Mouse (Mus musculus) stomach, embryonic 14.5 days (tissue): Measurements from ENCODE around the gene Gprin3. TPM values are rescaled to one million over a fixed set of nuclear protein-coding genes. Genes with fewer than 3 reads are reported as not detected.

Experiments
- ATAC-seq: fragments of 200-750 bp; cut with Nextera tagmentation; 2 replicates; pipeline ENCODE4 v1.8.0; 2017; ENCODE audit warnings: low read depth, moderate TSS enrichment; ENCODE audit not compliant: insufficient number of reproducible peaks, insufficient read depth, low FRiP score
- H3K27ac ChIP-seq: fragments of 300-500 bp; sonication (generic); 2 replicates; pipeline ENCODE4 v1.5.1; 2014; ENCODE audit warnings: mild to moderate bottlenecking, low read length, moderate library complexity, mixed read lengths
- H3K27me3 ChIP-seq: fragments of 300-500 bp; sonication (generic); 2 replicates; pipeline ENCODE4 v1.6.1; 2014; ENCODE audit warnings: low read length, control low read depth, mixed read lengths; ENCODE audit not compliant: control insufficient read depth, insufficient read depth
- H3K36me3 ChIP-seq: fragments of 300-500 bp; sonication (generic); 2 replicates; pipeline ENCODE4 v1.6.1; 2014; ENCODE audit warnings: mild to moderate bottlenecking, control low read depth, low read length, moderate library complexity, mixed read lengths; ENCODE audit not compliant: control insufficient read depth, insufficient read depth
- H3K4me1 ChIP-seq: fragments of 300-500 bp; sonication (generic); 2 replicates; pipeline ENCODE4 v1.6.1; 2014; ENCODE audit warnings: low read length, control low read depth, mixed read lengths; ENCODE audit not compliant: control insufficient read depth, insufficient read depth
- H3K4me2 ChIP-seq: fragments of 300-500 bp; sonication (generic); replicated peaks from 2 replicates; pipeline ENCODE4 v1.6.1; 2014; ENCODE audit warnings: low read depth, low read length, control low read depth
- H3K4me3 ChIP-seq: fragments of 300-500 bp; sonication (generic); 2 replicates; pipeline ENCODE4 v1.5.1; 2014; ENCODE audit warnings: low read depth, low read length, control low read depth
- H3K9ac ChIP-seq: fragments of 300-500 bp; sonication (generic); replicated peaks from 2 replicates; pipeline ENCODE4 v1.6.1; 2014; ENCODE audit warnings: low read depth, mild to moderate bottlenecking, control low read depth, low read length, moderate library complexity, mixed read lengths
- H3K9me3 ChIP-seq: fragments of 300-500 bp; sonication (generic); 2 replicates; pipeline ENCODE4 v1.6.1; 2016; ENCODE audit warnings: low read depth, low read length, control low read depth; ENCODE audit not compliant: control insufficient read depth
- WGBS: fragments of 180-500 bp; shearing (Covaris S2); extraction: QIAGEN DNeasy Blood & Tissue Kit; methylation state at CpG from one replicate; pipeline ENCODE4 v1.1.7; 2014; 5-methylcytosine and 5-hydroxymethylcytosine counted together
- polyA plus RNA-seq: library from polyadenylated mRNA; unstranded; fragments of >200 nt; fragmentation: Nextera tagmentation; extraction: Ambion mirVana; gene quantifications from 2 replicates; pipeline ENCODE4 v1.2.1, GENCODE M21; 2014

The Gprin3 gene
- polyA plus RNA-seq, 1 experiment from 2014 or later = 5.2 TPM

- no peaks in the 10 kb centered on the region for H3K27me3 ChIP-seq
- H3K4me3 ChIP-seq = no peak overlapping the region
- H3K9me3 ChIP-seq = no peaks in the 10 kb centered on the region
- no peak overlapping the region for H3K4me2 ChIP-seq
- no peak for ATAC-seq
- 76% methylated on average over 3 of the region's 3 CpGs for WGBS
- no peaks in the 10 kb centered on the region for H3K36me3 ChIP-seq
- H3K27ac ChIP-seq = no peak overlapping the region
- H3K9ac ChIP-seq = no peak overlapping the region
- no peaks in the 10 kb centered on the region for H3K4me1 ChIP-seq
Measured at GRCm38 (mm10) chr6:59390208-59390607, 35.9 kb downstream of the Gprin3 start.

DNA sequence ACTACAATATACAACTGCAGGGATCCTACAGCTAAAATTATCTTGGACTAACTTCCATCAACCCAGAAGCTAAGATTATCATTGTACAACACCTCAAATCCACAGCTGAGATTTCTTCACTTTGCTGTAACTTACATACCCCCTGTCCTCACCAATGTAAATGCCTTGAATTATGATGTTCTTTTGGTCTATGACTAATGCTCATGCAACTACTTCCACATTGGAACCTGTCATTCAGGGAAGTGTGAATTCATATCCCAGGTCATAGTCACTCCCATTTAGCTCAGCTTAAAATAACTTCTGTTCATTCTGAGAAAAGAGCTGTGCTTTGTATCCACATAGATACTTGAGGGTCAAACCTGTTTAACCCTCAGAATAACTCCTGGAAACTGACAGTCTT, 60.8 kb downstream of the Gprin3 start:
- no peaks in the 10 kb centered on the region for H3K36me3 ChIP-seq
- no peak overlapping the region for H3K27ac ChIP-seq
- H3K27me3 ChIP-seq = no peaks in the 10 kb centered on the region
- H3K9ac ChIP-seq = no peak overlapping the region
- no peak overlapping the region for H3K4me2 ChIP-seq
- no peaks in the 10 kb centered on the region for H3K4me1 ChIP-seq
- ATAC-seq = no peak
- no peaks in the 10 kb centered on the region for H3K9me3 ChIP-seq
- no peak overlapping the region for H3K4me3 ChIP-seq

DNA sequence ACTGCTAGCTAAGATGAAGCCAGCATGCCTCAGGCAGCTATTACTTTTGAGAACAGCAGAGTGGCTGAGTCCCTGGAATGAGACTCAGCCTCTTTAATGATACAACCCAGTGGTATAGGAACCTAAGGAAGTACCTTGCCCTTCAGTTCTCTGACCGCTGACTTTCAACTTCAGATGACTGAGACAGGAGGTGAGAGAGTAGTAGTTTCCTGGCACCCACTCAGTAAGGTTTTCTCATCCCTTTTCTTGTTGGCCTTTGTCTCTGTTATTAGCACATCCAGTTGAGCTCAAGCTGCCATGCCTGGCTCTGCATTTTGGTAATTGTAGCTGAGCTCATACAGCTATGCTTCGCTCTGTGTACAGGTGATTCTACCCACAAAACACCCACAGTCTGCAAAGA, 62.8 kb downstream of the Gprin3 start:
- no peaks in the 10 kb centered on the region for H3K4me1 ChIP-seq
- no peaks in the 10 kb centered on the region for H3K36me3 ChIP-seq
- ATAC-seq = no peak
- no peaks in the 10 kb centered on the region for H3K9me3 ChIP-seq
- no peak overlapping the region for H3K4me2 ChIP-seq
- H3K9ac ChIP-seq = no peak overlapping the region
- no peak overlapping the region for H3K27ac ChIP-seq
- H3K27me3 ChIP-seq = no peaks in the 10 kb centered on the region
- H3K4me3 ChIP-seq = no peak overlapping the region
- WGBS = 91% methylated on average over 2 of the region's 2 CpGs

DNA sequence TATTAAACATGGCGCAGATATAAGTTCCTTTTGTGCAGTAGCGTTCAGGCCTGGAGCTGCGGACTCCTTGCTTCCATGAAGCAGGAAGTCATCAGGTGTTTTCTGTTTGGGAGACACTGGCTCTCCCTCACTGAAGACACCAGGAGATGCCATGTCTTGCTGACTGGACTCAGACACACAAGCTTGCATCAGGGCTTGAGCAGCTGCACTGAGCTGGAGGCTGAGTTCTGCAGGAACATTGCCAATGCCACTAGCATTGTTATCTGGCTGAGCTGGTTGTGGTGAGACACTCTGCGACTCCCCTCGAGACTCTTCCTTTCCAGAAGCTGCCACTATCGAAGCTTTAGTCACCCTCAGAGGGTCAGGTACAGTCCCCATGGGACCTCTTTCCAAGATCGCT, 71.2 kb downstream of the Gprin3 start:
- H3K4me3 ChIP-seq = no peak overlapping the region
- no peak for ATAC-seq
- H3K4me1 ChIP-seq = no peaks in the 10 kb centered on the region
- H3K9ac ChIP-seq = no peak overlapping the region
- H3K27me3 ChIP-seq = no peaks in the 10 kb centered on the region
- no peaks in the 10 kb centered on the region for H3K36me3 ChIP-seq
- H3K9me3 ChIP-seq = no peaks in the 10 kb centered on the region
- H3K4me2 ChIP-seq = no peak overlapping the region
- WGBS = 87% methylated on average over 7 of the region's 7 CpGs
- H3K27ac ChIP-seq = no peak overlapping the region

- H3K4me3 ChIP-seq = no peak overlapping the region
- H3K27ac ChIP-seq = no peak overlapping the region
- H3K4me1 ChIP-seq = no peaks in the 10 kb centered on the region
- no peak overlapping the region for H3K4me2 ChIP-seq
- no peaks in the 10 kb centered on the region for H3K36me3 ChIP-seq
- H3K27me3 ChIP-seq = no peaks in the 10 kb centered on the region
- no peaks in the 10 kb centered on the region for H3K9me3 ChIP-seq
- no peak for ATAC-seq
- WGBS = 86% methylated on average over 5 of the region's 5 CpGs
- no peak overlapping the region for H3K9ac ChIP-seq
Measured at GRCm38 (mm10) chr6:59351108-59351789, 74.8 kb downstream of the Gprin3 start.

DNA sequence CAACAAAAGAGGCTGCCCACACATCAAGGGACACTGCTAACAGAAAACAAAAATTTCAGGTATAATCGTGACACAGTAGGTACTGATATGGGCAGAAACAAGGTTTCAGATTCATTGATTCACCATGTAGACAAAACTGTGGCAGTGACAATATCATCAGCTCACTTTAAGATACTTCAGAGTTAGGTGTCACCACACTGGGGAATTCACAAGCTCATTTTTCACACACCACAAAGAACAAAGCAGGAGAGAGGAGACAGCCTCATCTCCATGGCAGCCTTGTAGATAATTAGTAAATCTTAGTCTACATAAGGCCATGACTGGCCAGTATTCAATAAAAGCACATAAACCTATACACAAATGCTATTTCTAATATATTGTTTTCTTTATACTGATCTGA, 77.4 kb downstream of the Gprin3 start:
- WGBS = 74% methylated on average over 1 of the region's 1 CpGs

DNA sequence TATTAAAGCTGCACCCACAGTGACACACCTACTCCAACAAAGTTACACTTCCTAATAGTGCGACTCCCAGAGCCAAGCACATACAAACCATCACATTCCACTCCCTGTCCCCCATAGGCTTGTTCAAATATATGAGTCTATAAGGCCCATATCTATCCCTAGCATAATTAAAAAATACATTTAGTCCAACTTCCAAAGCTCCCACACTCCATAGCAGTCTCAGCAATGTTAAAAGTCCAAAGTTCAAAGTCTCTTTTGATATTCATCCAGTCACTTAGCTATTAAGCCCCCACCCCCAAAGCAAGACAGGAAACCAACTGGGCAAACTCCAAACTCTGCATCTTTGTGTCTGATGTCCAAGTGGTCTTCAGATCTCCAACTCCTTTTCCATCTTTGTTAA, 84.9 kb downstream of the Gprin3 start:
- Histone ChIP-seq H3K9me3 (no peaks in the 10 kb centered on the region), H3K36me3 (no peaks in the 10 kb centered on the region), H3K9ac (no peak overlapping the region), H3K4me2 (no peak overlapping the region), H3K4me1 (no peaks in the 10 kb centered on the region), H3K27me3 (no peaks in the 10 kb centered on the region), H3K4me3 (no peak overlapping the region), H3K27ac (no peak overlapping the region)
- ATAC-seq = no peak
- 70% methylated on average over 1 of the region's 1 CpGs for WGBS

More for the DNA sequence above, 77.4 kb downstream of the Gprin3 start:
- Histone ChIP-seq H3K27ac (no peak overlapping the region), H3K9ac (no peak overlapping the region), H3K4me1 (no peaks in the 10 kb centered on the region), H3K9me3 (no peaks in the 10 kb centered on the region), H3K27me3 (no peaks in the 10 kb centered on the region), H3K4me3 (no peak overlapping the region), H3K4me2 (no peak overlapping the region), H3K36me3 (no peaks in the 10 kb centered on the region)
- no peak for ATAC-seq

GRCm38 (mm10) chr6:59328297-59328696, 97.8 kb downstream of the Gprin3 start:
- no peak for ATAC-seq
- Histone ChIP-seq H3K27ac (no peak overlapping the region), H3K9ac (no peak overlapping the region), H3K4me2 (no peak overlapping the region), H3K4me3 (no peak overlapping the region), H3K27me3 (no peaks in the 10 kb centered on the region), H3K9me3 (no peaks in the 10 kb centered on the region), H3K4me1 (no peaks in the 10 kb centered on the region), H3K36me3 (no peaks in the 10 kb centered on the region)
- WGBS = 65% methylated on average over 1 of the region's 1 CpGs

DNA sequence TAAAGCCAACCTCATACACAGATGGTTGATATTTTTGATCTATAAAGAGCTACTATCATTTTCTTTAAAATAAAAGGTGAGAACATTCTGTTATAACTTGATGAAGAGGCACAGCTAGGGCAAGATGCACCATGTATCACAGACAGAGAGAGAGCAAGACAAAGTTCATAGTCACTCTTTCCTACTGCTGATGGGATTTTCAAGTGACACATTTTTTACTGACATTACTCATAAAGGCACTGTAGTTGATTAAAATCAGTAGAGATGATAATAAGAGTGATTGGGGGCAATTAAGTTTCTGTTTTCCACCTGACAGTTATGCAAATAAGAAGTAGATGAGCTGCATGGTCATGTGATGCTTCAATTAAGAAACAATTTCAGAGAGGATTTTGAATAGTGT, 110.2 kb downstream of the Gprin3 start:
- no peak for ATAC-seq
- Histone ChIP-seq H3K4me2 (no peak overlapping the region), H3K27ac (no peak overlapping the region), H3K9me3 (no peaks in the 10 kb centered on the region), H3K4me1 (no peaks in the 10 kb centered on the region), H3K27me3 (no peaks in the 10 kb centered on the region), H3K36me3 (no peaks in the 10 kb centered on the region), H3K4me3 (no peak overlapping the region), H3K9ac (no peak overlapping the region)
